Mouse (Mus musculus): ENCODE data around the gene Casp8. TPM values are rescaled to one million over a fixed set of nuclear protein-coding genes. Genes with fewer than 3 reads are reported as not detected.

Casp8 gene
- polyA plus RNA-seq, 1 experiment from 2014 or later, result 54.7 TPM

- Histone ChIP-seq H3K36me3 (ENCODE audit: control insufficient read depth, insufficient read depth, low read length) (no peaks in the 10 kb centered on the region), H3K9ac (ENCODE audit: low read length) (no peak overlapping the region), H3K9me3 (ENCODE audit: control insufficient read depth, low read length) (no peaks in the 10 kb centered on the region), H3K27me3 (ENCODE audit: control insufficient read depth, insufficient read depth, low read depth, low read length) (no peaks in the 10 kb centered on the region), H3K4me2 (ENCODE audit: low read depth, low read length) (0 out of 2 replicates have a peak overlapping the region, but pooled peaks have one; percentile 6), H3K4me1 (replicated peaks; ENCODE audit: control insufficient read depth, insufficient read depth, low read length) (no peaks in the 10 kb centered on the region), H3K27ac (ENCODE audit: low read length) (no peak overlapping the region), H3K4me3 (ENCODE audit: low read length) (no peak overlapping the region)
- ATAC-seq (ENCODE audit: low read depth), result no peak
- 23% methylated on average over 7 of the region's 7 CpGs for WGBS
Measured at GRCm38 (mm10) chr1:58770111-58770720, 25.0 kb upstream of the Casp8 start.

- H3K4me3 ChIP-seq (ENCODE audit: low read length), result no peak overlapping the region
- no peaks in the 10 kb centered on the region for H3K27me3 ChIP-seq (ENCODE audit: control insufficient read depth, insufficient read depth, low read depth, low read length)
- H3K27ac ChIP-seq (ENCODE audit: low read length), result no peak overlapping the region
- 59% methylated on average over 3 of the region's 3 CpGs for WGBS
- no peak overlapping the region for H3K4me2 ChIP-seq (ENCODE audit: low read depth, low read length)
- ATAC-seq (ENCODE audit: low read depth), result no peak
- no peaks in the 10 kb centered on the region for H3K9me3 ChIP-seq (ENCODE audit: control insufficient read depth, low read length)
- H3K9ac ChIP-seq (ENCODE audit: low read length), result no peak overlapping the region
- no peaks in the 10 kb centered on the region for H3K4me1 ChIP-seq (replicated peaks; ENCODE audit: control insufficient read depth, insufficient read depth, low read length)
- no peaks in the 10 kb centered on the region for H3K36me3 ChIP-seq (ENCODE audit: control insufficient read depth, insufficient read depth, low read length)
Measured at GRCm38 (mm10) chr1:58772084-58772483, 23.1 kb upstream of the Casp8 start.

GRCm38 (mm10) chr1:58773280-58773679, 21.9 kb upstream of the Casp8 start:
- Histone ChIP-seq H3K4me1 (replicated peaks; ENCODE audit: control insufficient read depth, insufficient read depth, low read length) (no peaks in the 10 kb centered on the region), H3K36me3 (ENCODE audit: control insufficient read depth, insufficient read depth, low read length) (no peaks in the 10 kb centered on the region), H3K9ac (ENCODE audit: low read length) (no peak overlapping the region), H3K9me3 (ENCODE audit: control insufficient read depth, low read length) (no peaks in the 10 kb centered on the region), H3K27me3 (ENCODE audit: control insufficient read depth, insufficient read depth, low read depth, low read length) (no peaks in the 10 kb centered on the region), H3K27ac (ENCODE audit: low read length) (no peak overlapping the region), H3K4me2 (ENCODE audit: low read depth, low read length) (no peak overlapping the region), H3K4me3 (ENCODE audit: low read length) (no peak overlapping the region)
- ATAC-seq (ENCODE audit: low read depth), result no peak

GRCm38 (mm10) chr1:58773905-58774304, 21.3 kb upstream of the Casp8 start:
- Histone ChIP-seq H3K36me3 (ENCODE audit: control insufficient read depth, insufficient read depth, low read length) (no peaks in the 10 kb centered on the region), H3K4me2 (ENCODE audit: low read depth, low read length) (no peak overlapping the region), H3K4me1 (replicated peaks; ENCODE audit: control insufficient read depth, insufficient read depth, low read length) (no peaks in the 10 kb centered on the region), H3K27me3 (ENCODE audit: control insufficient read depth, insufficient read depth, low read depth, low read length) (no peaks in the 10 kb centered on the region), H3K9ac (ENCODE audit: low read length) (no peak overlapping the region), H3K27ac (ENCODE audit: low read length) (no peak overlapping the region), H3K4me3 (ENCODE audit: low read length) (no peak overlapping the region), H3K9me3 (ENCODE audit: control insufficient read depth, low read length) (no peaks in the 10 kb centered on the region)
- WGBS, result 63% methylated on average over 2 of the region's 2 CpGs
- 0 out of 2 replicates have a peak, but pooled peaks have one; percentile 23 for ATAC-seq (ENCODE audit: low read depth)

GRCm38 (mm10) chr1:58775361-58775760, 19.8 kb upstream of the Casp8 start:
- no peak overlapping the region for H3K4me2 ChIP-seq (ENCODE audit: low read depth, low read length)
- H3K36me3 ChIP-seq (ENCODE audit: control insufficient read depth, insufficient read depth, low read length), result no peaks in the 10 kb centered on the region
- no peaks in the 10 kb centered on the region for H3K4me1 ChIP-seq (replicated peaks; ENCODE audit: control insufficient read depth, insufficient read depth, low read length)
- no peak for ATAC-seq (ENCODE audit: low read depth)
- H3K27ac ChIP-seq (ENCODE audit: low read length), result no peak overlapping the region
- H3K9me3 ChIP-seq (ENCODE audit: control insufficient read depth, low read length), result no peaks in the 10 kb centered on the region
- H3K27me3 ChIP-seq (ENCODE audit: control insufficient read depth, insufficient read depth, low read depth, low read length), result no peaks in the 10 kb centered on the region
- H3K4me3 ChIP-seq (ENCODE audit: low read length), result no peak overlapping the region
- H3K9ac ChIP-seq (ENCODE audit: low read length), result no peak overlapping the region
- 95% methylated on average over 5 of the region's 5 CpGs for WGBS

GRCm38 (mm10) chr1:58777583-58777982, 17.6 kb upstream of the Casp8 start:
- Histone ChIP-seq H3K4me3 (ENCODE audit: low read length) (no peak overlapping the region), H3K4me2 (ENCODE audit: low read depth, low read length) (no peak overlapping the region), H3K4me1 (replicated peaks; ENCODE audit: control insufficient read depth, insufficient read depth, low read length) (no peaks in the 10 kb centered on the region), H3K27ac (ENCODE audit: low read length) (no peak overlapping the region), H3K27me3 (ENCODE audit: control insufficient read depth, insufficient read depth, low read depth, low read length) (no peaks in the 10 kb centered on the region), H3K36me3 (ENCODE audit: control insufficient read depth, insufficient read depth, low read length) (no peaks in the 10 kb centered on the region), H3K9ac (ENCODE audit: low read length) (no peak overlapping the region), H3K9me3 (ENCODE audit: control insufficient read depth, low read length) (no peaks in the 10 kb centered on the region)
- ATAC-seq (ENCODE audit: low read depth), result no peak
- WGBS, result 97% methylated on average over 1 of the region's 1 CpGs

- Histone ChIP-seq H3K9me3 (ENCODE audit: control insufficient read depth, low read length) (no peaks in the 10 kb centered on the region), H3K4me2 (ENCODE audit: low read depth, low read length) (no peak overlapping the region), H3K9ac (ENCODE audit: low read length) (no peak overlapping the region), H3K4me3 (ENCODE audit: low read length) (no peak overlapping the region), H3K27me3 (ENCODE audit: control insufficient read depth, insufficient read depth, low read depth, low read length) (no peaks in the 10 kb centered on the region), H3K36me3 (ENCODE audit: control insufficient read depth, insufficient read depth, low read length) (no peaks in the 10 kb centered on the region), H3K4me1 (replicated peaks; ENCODE audit: control insufficient read depth, insufficient read depth, low read length) (no peaks in the 10 kb centered on the region), H3K27ac (ENCODE audit: low read length) (no peak overlapping the region)
- ATAC-seq (ENCODE audit: low read depth), result no peak
- 12% methylated on average over 1 of the region's 1 CpGs for WGBS
Measured at GRCm38 (mm10) chr1:58778226-58778625, 16.9 kb upstream of the Casp8 start.

GRCm38 (mm10) chr1:58786276-58786675, 8.9 kb upstream of the Casp8 start:
- 97% methylated on average over 2 of the region's 2 CpGs for WGBS
- H3K27me3 ChIP-seq (ENCODE audit: control insufficient read depth, insufficient read depth, low read depth, low read length), result no peaks in the 10 kb centered on the region
- ATAC-seq (ENCODE audit: low read depth), result no peak

GRCm38 (mm10) chr1:58788410-58788809, 6.8 kb upstream of the Casp8 start:
- Histone ChIP-seq H3K4me3 (ENCODE audit: low read length) (no peak overlapping the region), H3K36me3 (ENCODE audit: control insufficient read depth, insufficient read depth, low read length) (no peaks in the 10 kb centered on the region)
- 94% methylated on average over 4 of the region's 4 CpGs for WGBS

More at GRCm38 (mm10) chr1:58786276-58786675, 8.9 kb upstream of the Casp8 start:
- Histone ChIP-seq H3K9ac (ENCODE audit: low read length) (no peak overlapping the region), H3K4me1 (replicated peaks; ENCODE audit: control insufficient read depth, insufficient read depth, low read length) (no peaks in the 10 kb centered on the region), H3K4me3 (ENCODE audit: low read length) (no peak overlapping the region), H3K9me3 (ENCODE audit: control insufficient read depth, low read length) (no peaks in the 10 kb centered on the region), H3K36me3 (ENCODE audit: control insufficient read depth, insufficient read depth, low read length) (no peaks in the 10 kb centered on the region), H3K4me2 (ENCODE audit: low read depth, low read length) (no peak overlapping the region), H3K27ac (ENCODE audit: low read length) (no peak overlapping the region)

More at GRCm38 (mm10) chr1:58788410-58788809, 6.8 kb upstream of the Casp8 start:
- ATAC-seq (ENCODE audit: low read depth), result no peak
- no peaks in the 10 kb centered on the region for H3K4me1 ChIP-seq (replicated peaks; ENCODE audit: control insufficient read depth, insufficient read depth, low read length)
- H3K9ac ChIP-seq (ENCODE audit: low read length), result no peak overlapping the region
- H3K9me3 ChIP-seq (ENCODE audit: control insufficient read depth, low read length), result no peaks in the 10 kb centered on the region
- H3K27ac ChIP-seq (ENCODE audit: low read length), result no peak overlapping the region
- H3K4me2 ChIP-seq (ENCODE audit: low read depth, low read length), result no peak overlapping the region
- H3K27me3 ChIP-seq (ENCODE audit: control insufficient read depth, insufficient read depth, low read depth, low read length), result no peaks in the 10 kb centered on the region

All from lung, embryonic 16.5 days (tissue).